Mouse (Mus musculus) liver, postnatal 0 days (tissue): ENCODE measurements at regions not wholly inside any gene's neighbourhood (a gene's known extent, or its start where the extent isn't known, plus 50 kb on each side); places are given as distances from the start of the nearest gene placed in this dataset.

Experiments used
- ATAC-seq: fragments of 200-750 bp; cut with Nextera tagmentation; 2 replicates; pipeline ENCODE4 v1.8.0; 2017; ENCODE audit warnings: mild to moderate bottlenecking, moderate library complexity
- DNase-seq: peaks from one replicate; pipeline ENCODE4 v3.0.0-alpha.2; 2016
- H3K27ac ChIP-seq: fragments of 300-500 bp; sonication (generic); 2 replicates; pipeline ENCODE4 v1.5.1; 2014; ENCODE audit warnings: antibody characterized with exemption, moderate library complexity, mild to moderate bottlenecking, low read depth
- H3K27me3 ChIP-seq: fragments of 300-500 bp; sonication (generic); 2 replicates; pipeline ENCODE4 v1.6.1; 2014; ENCODE audit warnings: low read length, control low read depth, mixed read lengths; ENCODE audit not compliant: insufficient read depth
- H3K36me3 ChIP-seq: fragments of 300-500 bp; sonication (generic); replicated peaks from 2 replicates; pipeline ENCODE4 v1.6.1; 2014; ENCODE audit warnings: mild to moderate bottlenecking, control low read depth, low read length, moderate library complexity, mixed read lengths; ENCODE audit not compliant: insufficient read depth
- H3K4me1 ChIP-seq: fragments of 300-500 bp; sonication (generic); 2 replicates; pipeline ENCODE4 v1.6.1; 2014; ENCODE audit warnings: antibody characterized with exemption, mild to moderate bottlenecking, control low read depth; ENCODE audit not compliant: insufficient read depth
- H3K4me2 ChIP-seq: fragments of 300-500 bp; sonication (generic); 2 replicates; pipeline ENCODE4 v1.6.1; 2014; ENCODE audit warnings: low read depth, mild to moderate bottlenecking, low read length, moderate library complexity, mixed read lengths
- H3K4me3 ChIP-seq: fragments of 300-500 bp; sonication (generic); 2 replicates; pipeline ENCODE4 v1.5.1; 2014; ENCODE audit warnings: low read depth, low read length
- H3K9ac ChIP-seq: fragments of 300-500 bp; sonication (generic); replicated peaks from 2 replicates; pipeline ENCODE4 v1.6.1; 2014; ENCODE audit warnings: mild to moderate bottlenecking, moderate library complexity
- H3K9me3 ChIP-seq: fragments of 300-500 bp; sonication (generic); 2 replicates; pipeline ENCODE4 v1.6.1; 2016; ENCODE audit warnings: mild to moderate bottlenecking, control low read depth, low read length, mixed read lengths
- CTCF ChIP-seq: sonication (generic); IDR thresholded peaks from 2 replicates; pipeline ENCODE4 v1.5.1; 2016; ENCODE audit warnings: antibody characterized with exemption, low read depth
- EP300 ChIP-seq: IDR thresholded peaks from 2 replicates; pipeline ENCODE4 v1.6.1; 2016; ENCODE audit warnings: antibody characterized with exemption, low read depth, mild to moderate bottlenecking
- WGBS: fragments of 180-500 bp; shearing (Covaris S2); extraction: QIAGEN DNeasy Blood & Tissue Kit; methylation state at CpG from one replicate; pipeline ENCODE4 v1.1.7; 2014; ENCODE audit not compliant: insufficient replicate concordance; 5-methylcytosine and 5-hydroxymethylcytosine counted together

- H3K36me3 ChIP-seq: no peaks in the 10 kb centered on the region
- H3K27me3 ChIP-seq: no peaks in the 10 kb centered on the region
- no peak overlapping the region for H3K4me3 ChIP-seq
- no peak for ATAC-seq
- no peaks in the 10 kb centered on the region for H3K4me1 ChIP-seq
- TF ChIP-seq CTCF (no peak), EP300 (no peak)
- no peak for DNase-seq
- 80% methylated on average over 11 of the region's 11 CpGs for WGBS
- no peak overlapping the region for H3K27ac ChIP-seq
- H3K9me3 ChIP-seq: peaks cover 3% of the 10 kb centered on the region; the same call in 1 of the 2 replicates
- H3K4me2 ChIP-seq: no peak overlapping the region
- H3K9ac ChIP-seq: no peak overlapping the region
Measured at GRCm38 (mm10) chr11:79831591-79832320, 130.4 kb downstream of the Utp6 start.

DNA sequence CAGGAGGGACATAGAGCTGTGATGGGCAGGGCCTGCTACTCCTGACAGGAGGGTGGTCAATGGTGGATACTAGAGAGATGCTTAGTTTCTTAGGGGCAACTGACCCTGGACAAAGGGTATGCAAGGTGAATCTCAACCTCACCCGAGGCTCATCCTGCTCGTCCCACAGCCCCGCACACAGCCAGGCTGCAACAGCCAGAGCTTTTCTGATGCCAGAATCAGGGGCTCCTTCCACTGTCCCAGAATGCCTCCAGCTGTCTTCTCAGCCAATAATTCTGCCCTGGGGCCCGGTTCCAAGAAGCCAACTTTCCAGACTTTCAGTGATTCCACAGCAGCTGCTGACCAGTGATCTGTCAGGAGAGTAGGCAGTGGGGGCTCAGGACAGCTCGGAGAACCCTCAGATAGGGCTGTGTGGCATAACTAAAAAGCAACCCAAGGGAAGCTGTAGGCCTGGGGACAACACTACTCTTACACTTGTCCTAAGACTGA, 131.6 kb downstream of the Utp6 start:
- no peaks in the 10 kb centered on the region for H3K4me1 ChIP-seq
- ATAC-seq (no peak), DNase-seq (no peak)
- no peak overlapping the region for H3K4me3 ChIP-seq
- H3K27ac ChIP-seq: no peak overlapping the region
- WGBS: 68% methylated on average over 5 of the region's 5 CpGs
- TF ChIP-seq EP300: no peak
- no peak for TF ChIP-seq CTCF
- no peak overlapping the region for H3K9ac ChIP-seq
- no peak overlapping the region for H3K4me2 ChIP-seq
- H3K36me3 ChIP-seq: no peaks in the 10 kb centered on the region
- no peaks in the 10 kb centered on the region for H3K27me3 ChIP-seq
- H3K9me3 ChIP-seq: peaks cover 3% of the 10 kb centered on the region; the same call in 1 of the 2 replicates

DNA sequence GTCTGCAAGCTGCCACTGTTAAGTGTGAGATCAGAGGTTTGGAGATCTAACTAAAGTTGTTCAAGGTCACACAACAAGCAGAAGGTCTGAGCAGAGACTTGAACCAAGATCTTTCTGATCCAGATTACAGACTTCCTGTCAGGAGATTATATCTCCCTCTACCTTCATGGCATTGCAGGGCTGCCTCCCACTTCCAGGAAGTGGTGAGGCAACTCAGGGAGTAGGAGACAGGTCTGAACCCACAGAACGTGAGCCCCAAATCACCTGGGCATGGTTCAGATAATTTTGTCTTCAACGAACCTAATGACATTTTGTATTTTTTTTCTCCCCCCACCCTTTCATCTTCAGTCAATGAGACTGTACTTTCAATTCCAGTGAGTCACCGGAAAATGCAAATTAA, 135.2 kb downstream of the Utp6 start:
- no peak overlapping the region for H3K4me3 ChIP-seq
- no peaks in the 10 kb centered on the region for H3K27me3 ChIP-seq
- ATAC-seq (no peak), DNase-seq (no peak)
- no peaks in the 10 kb centered on the region for H3K4me1 ChIP-seq
- no peaks in the 10 kb centered on the region for H3K36me3 ChIP-seq
- WGBS: 79% methylated on average over 3 of the region's 3 CpGs
- H3K9ac ChIP-seq: no peak overlapping the region
- TF ChIP-seq EP300 (no peak), CTCF (no peak)
- H3K4me2 ChIP-seq: no peak overlapping the region
- H3K9me3 ChIP-seq: peaks cover 3% of the 10 kb centered on the region; the same call in 1 of the 2 replicates
- no peak overlapping the region for H3K27ac ChIP-seq

DNA sequence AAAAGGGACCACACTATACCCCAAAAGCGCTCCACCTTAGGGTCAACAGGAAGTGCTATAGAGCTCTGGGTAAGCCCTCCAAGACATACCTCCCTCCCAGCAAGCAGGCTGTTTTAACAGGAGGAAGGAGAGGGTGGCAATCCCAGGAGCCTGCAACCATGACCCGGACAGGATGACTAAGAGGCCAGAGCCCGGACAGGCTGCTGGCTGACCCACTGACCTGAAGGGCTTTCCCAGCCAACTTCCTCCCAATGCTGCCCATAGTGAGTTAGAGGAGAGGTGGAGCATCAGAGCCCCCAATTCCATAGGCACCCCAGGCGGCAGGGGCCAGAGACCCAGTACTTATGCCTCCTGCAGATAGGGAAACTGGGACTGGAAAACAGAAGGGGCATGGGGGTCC, 136.3 kb downstream of the Utp6 start:
- Histone ChIP-seq H3K27ac (no peak overlapping the region), H3K36me3 (no peaks in the 10 kb centered on the region), H3K27me3 (no peaks in the 10 kb centered on the region), H3K4me3 (no peak overlapping the region), H3K4me1 (no peaks in the 10 kb centered on the region), H3K4me2 (no peak overlapping the region), H3K9me3 (peaks cover 3% of the 10 kb centered on the region; the same call in 1 of the 2 replicates), H3K9ac (no peak overlapping the region)
- peak; percentile 33 for DNase-seq
- TF ChIP-seq CTCF (no peak), EP300 (no peak)
- no peak for ATAC-seq
- 63% methylated on average over 4 of the region's 4 CpGs for WGBS

- ATAC-seq: no peak
- WGBS: 78% methylated on average over 11 of the region's 11 CpGs
- Histone ChIP-seq H3K9ac (no peak overlapping the region), H3K4me3 (no peak overlapping the region), H3K36me3 (no peaks in the 10 kb centered on the region), H3K27ac (no peak overlapping the region), H3K4me1 (no peaks in the 10 kb centered on the region), H3K9me3 (peaks cover 3% of the 10 kb centered on the region; the same call in 1 of the 2 replicates), H3K4me2 (no peak overlapping the region), H3K27me3 (no peaks in the 10 kb centered on the region)
- no peak for TF ChIP-seq EP300
- TF ChIP-seq CTCF: no peak
- no peak for DNase-seq
Measured at GRCm38 (mm10) chr11:79823631-79824310, 138.4 kb downstream of the Utp6 start.

- Histone ChIP-seq H3K27ac (no peak overlapping the region), H3K4me3 (no peak overlapping the region), H3K36me3 (no peaks in the 10 kb centered on the region), H3K4me2 (no peak overlapping the region), H3K9ac (no peak overlapping the region), H3K9me3 (no peaks in the 10 kb centered on the region), H3K27me3 (no peaks in the 10 kb centered on the region), H3K4me1 (no peaks in the 10 kb centered on the region)
- ATAC-seq (no peak), DNase-seq (no peak)
- WGBS: 73% methylated on average over 5 of the region's 5 CpGs
- TF ChIP-seq CTCF: no peak
Measured at GRCm38 (mm10) chr11:79821986-79822385, 140.2 kb downstream of the Utp6 start.
